Mouse (Mus musculus) lung, postnatal 0 days (tissue): Measurements from ENCODE around the gene Npas3. TPM values are rescaled to one million over a fixed set of nuclear protein-coding genes. Genes with fewer than 3 reads are reported as not detected.

Source experiments
- ATAC-seq: fragments of 200-750 bp; cut with Nextera tagmentation; 2 replicates; pipeline ENCODE4 v1.8.0; 2017; ENCODE audit warnings: moderate library complexity
- DNase-seq: peaks from one replicate; pipeline ENCODE4 v3.0.0-alpha.2; 2016; ENCODE audit warnings: low spot score
- H3K27ac ChIP-seq: fragments of 300-500 bp; sonication (generic); 2 replicates; pipeline ENCODE4 v1.5.1; 2014; ENCODE audit warnings: antibody characterized with exemption, mild to moderate bottlenecking, low read length, mixed read lengths
- H3K27me3 ChIP-seq: fragments of 300-500 bp; sonication (generic); replicated peaks from 2 replicates; pipeline ENCODE4 v1.6.1; 2014; ENCODE audit warnings: low read length, mixed read lengths; ENCODE audit not compliant: insufficient read depth
- H3K36me3 ChIP-seq: fragments of 300-500 bp; sonication (generic); 2 replicates; pipeline ENCODE4 v1.6.1; 2014; ENCODE audit warnings: low read length, mixed read lengths; ENCODE audit not compliant: insufficient read depth
- H3K4me1 ChIP-seq: fragments of 300-500 bp; sonication (generic); 2 replicates; pipeline ENCODE4 v1.6.1; 2014; ENCODE audit warnings: antibody characterized with exemption, low read depth, low read length, mixed read lengths; ENCODE audit not compliant: insufficient read depth
- H3K4me2 ChIP-seq: fragments of 300-500 bp; sonication (generic); replicated peaks from 2 replicates; pipeline ENCODE4 v1.6.1; 2014; ENCODE audit warnings: low read depth, mild to moderate bottlenecking, low read length, moderate library complexity, mixed read lengths
- H3K4me3 ChIP-seq: fragments of 300-500 bp; sonication (generic); 2 replicates; pipeline ENCODE4 v1.5.1; 2014; ENCODE audit warnings: low read depth, low read length
- H3K9ac ChIP-seq: fragments of 300-500 bp; sonication (generic); replicated peaks from 2 replicates; pipeline ENCODE4 v1.6.1; 2014; ENCODE audit warnings: low read depth, mild to moderate bottlenecking
- H3K9me3 ChIP-seq: fragments of 300-500 bp; sonication (generic); 2 replicates; pipeline ENCODE4 v1.6.1; 2016; ENCODE audit warnings: low read length, mixed read lengths
- CTCF ChIP-seq: IDR thresholded peaks from 2 replicates; pipeline ENCODE4 v1.5.1; 2016; ENCODE audit warnings: antibody characterized with exemption, mild to moderate bottlenecking
- EP300 ChIP-seq: IDR thresholded peaks from 2 replicates; pipeline ENCODE4 v1.6.1; 2016; ENCODE audit warnings: antibody characterized with exemption, mild to moderate bottlenecking, control low read depth
- WGBS: fragments of 180-500 bp; shearing (Covaris S2); extraction: QIAGEN DNeasy Blood & Tissue Kit; methylation state at CpG from one replicate; pipeline ENCODE4 v1.1.7; 2014; 5-methylcytosine and 5-hydroxymethylcytosine counted together
- polyA plus RNA-seq: library from polyadenylated mRNA; unstranded; fragments of >200 nt; fragmentation: Nextera tagmentation; extraction: Ambion mirVana; gene quantifications from 2 replicates; pipeline ENCODE4 v1.2.1, GENCODE M21; 2015

The Npas3 gene
- polyA plus RNA-seq, 1 experiment from 2014 or later: 0.17 TPM

DNA sequence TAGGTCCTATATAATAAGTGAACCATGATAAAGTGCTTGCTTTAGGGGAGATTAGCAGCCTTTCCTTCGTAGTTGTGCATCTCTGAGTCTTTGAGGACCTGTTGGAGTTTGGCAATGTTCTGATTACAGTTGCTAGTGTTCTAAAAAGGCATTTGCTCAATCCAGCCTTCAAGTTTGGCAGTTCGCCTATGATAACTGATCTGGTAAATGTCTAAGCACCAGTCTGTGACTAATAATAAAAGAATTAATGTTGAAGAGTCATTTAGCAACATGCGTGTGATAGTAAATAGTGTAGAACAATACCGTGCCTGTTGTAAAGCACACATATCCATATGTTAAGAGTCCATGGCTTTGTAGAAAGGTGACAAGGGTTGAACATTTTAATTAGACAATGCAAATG is 173.2 kb downstream of the Npas3 start:
- H3K4me3 ChIP-seq: no peak overlapping the region
- ATAC-seq: 0 out of 2 replicates have a peak, but pooled peaks have one; percentile 19
- peak; percentile 44 for DNase-seq
- no peaks in the 10 kb centered on the region for H3K36me3 ChIP-seq
- no peak overlapping the region for H3K9ac ChIP-seq
- H3K4me1 ChIP-seq: no peaks in the 10 kb centered on the region
- no peaks in the 10 kb centered on the region for H3K27me3 ChIP-seq
- TF ChIP-seq CTCF (no peak), EP300 (no peak)
- H3K27ac ChIP-seq: no peak overlapping the region
- no peaks in the 10 kb centered on the region for H3K9me3 ChIP-seq
- no peak overlapping the region for H3K4me2 ChIP-seq
- WGBS: 72% methylated on average over 4 of the region's 4 CpGs

DNA sequence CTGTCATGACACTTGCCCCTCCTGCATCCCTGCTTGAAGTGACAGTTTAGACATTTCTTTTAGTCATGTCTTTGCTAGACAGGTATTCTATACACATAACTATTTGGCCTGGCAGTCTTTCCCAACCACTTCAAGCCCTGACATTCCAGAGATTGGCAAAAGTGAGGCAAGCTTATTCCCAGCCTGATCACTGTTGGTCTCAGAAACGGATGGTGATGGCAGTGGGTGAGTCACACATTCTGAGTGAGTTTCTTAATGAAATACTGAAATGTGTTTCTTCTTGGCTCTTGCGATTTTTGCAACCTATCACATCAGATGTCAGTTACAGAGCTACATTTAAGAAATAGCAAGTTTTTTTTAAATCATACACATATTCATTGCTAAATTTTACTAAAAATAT is 175.2 kb downstream of the Npas3 start:
- Histone ChIP-seq H3K9me3 (no peaks in the 10 kb centered on the region), H3K27me3 (no peaks in the 10 kb centered on the region), H3K4me2 (no peak overlapping the region), H3K4me1 (no peaks in the 10 kb centered on the region), H3K27ac (no peak overlapping the region), H3K36me3 (no peaks in the 10 kb centered on the region), H3K4me3 (no peak overlapping the region), H3K9ac (no peak overlapping the region)
- WGBS: 63% methylated on average over 2 of the region's 2 CpGs
- DNase-seq (no peak), ATAC-seq (no peak)
- TF ChIP-seq CTCF (no peak), EP300 (no peak)

DNA sequence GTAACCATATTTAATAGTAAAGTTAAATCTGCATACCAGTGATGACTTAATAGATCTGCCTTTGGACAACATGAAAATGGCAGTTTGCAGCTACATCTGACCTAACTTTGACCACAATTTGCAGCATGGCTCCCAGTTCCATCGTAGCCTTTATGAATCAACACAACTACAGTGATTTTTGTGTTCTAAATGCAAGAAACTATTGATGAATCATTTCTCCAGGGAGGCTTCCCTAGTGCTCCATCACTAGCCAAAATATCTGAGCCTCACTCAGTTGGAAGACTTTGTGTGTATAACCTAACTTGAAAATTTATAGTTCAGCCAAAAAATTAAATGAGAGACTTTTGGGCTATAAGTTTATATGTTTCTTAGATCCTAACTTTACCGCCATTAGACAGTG is 177.5 kb downstream of the Npas3 start:
- no peak overlapping the region for H3K27ac ChIP-seq
- no peaks in the 10 kb centered on the region for H3K36me3 ChIP-seq
- ATAC-seq (no peak), DNase-seq (no peak)
- 88% methylated on average over 2 of the region's 2 CpGs for WGBS
- no peaks in the 10 kb centered on the region for H3K4me1 ChIP-seq
- no peaks in the 10 kb centered on the region for H3K9me3 ChIP-seq
- H3K27me3 ChIP-seq: no peaks in the 10 kb centered on the region
- no peak overlapping the region for H3K4me2 ChIP-seq
- H3K9ac ChIP-seq: no peak overlapping the region
- TF ChIP-seq CTCF (no peak), EP300 (no peak)
- H3K4me3 ChIP-seq: no peak overlapping the region

DNA sequence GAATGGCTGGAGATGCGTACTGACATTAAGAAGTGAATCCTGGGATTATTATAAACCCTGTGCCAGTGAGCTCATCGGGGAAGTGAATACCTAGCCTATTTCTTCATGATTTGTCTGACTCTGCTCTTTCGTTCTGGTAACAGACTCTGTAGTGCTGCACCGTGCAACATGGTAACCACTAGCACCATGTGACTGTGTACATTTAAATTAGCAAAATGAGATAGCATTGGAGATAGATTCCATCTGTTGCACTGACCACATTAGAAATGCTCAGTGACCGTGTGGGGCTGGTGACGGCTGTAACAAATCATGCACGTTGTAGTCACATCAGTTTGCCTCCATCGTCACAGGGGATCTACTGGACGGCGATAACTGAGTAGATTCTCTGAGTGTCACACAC is 178.7 kb downstream of the Npas3 start:
- WGBS: 62% methylated on average over 10 of the region's 10 CpGs
- TF ChIP-seq CTCF: no peak
- TF ChIP-seq EP300: no peak
- Histone ChIP-seq H3K9ac (no peak overlapping the region), H3K4me1 (no peaks in the 10 kb centered on the region), H3K27ac (no peak overlapping the region), H3K4me3 (no peak overlapping the region), H3K27me3 (no peaks in the 10 kb centered on the region), H3K9me3 (no peaks in the 10 kb centered on the region), H3K36me3 (no peaks in the 10 kb centered on the region), H3K4me2 (no peak overlapping the region)
- DNase-seq (no peak), ATAC-seq (no peak)

DNA sequence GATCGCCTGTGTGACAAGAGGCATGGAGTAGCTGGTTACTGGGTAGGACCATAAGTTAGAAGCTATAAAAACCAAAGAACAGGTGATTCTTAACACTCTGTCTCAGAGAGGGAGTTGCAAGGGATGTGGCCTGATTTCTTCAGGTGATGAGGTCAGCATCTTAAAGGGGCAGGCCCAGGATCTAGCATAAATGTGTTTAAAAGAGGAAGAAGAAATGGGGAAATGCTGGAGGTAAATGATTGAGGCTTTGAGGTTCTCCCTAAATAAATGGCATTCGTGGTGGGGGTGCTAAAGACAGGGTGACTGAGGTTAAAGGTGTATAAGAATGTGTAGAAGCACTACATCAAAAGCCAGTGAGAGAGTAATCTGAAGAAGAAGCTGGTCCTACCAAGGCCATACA is 193.6 kb downstream of the Npas3 start:
- no peak overlapping the region for H3K27ac ChIP-seq
- DNase-seq (no peak), ATAC-seq (no peak)
- H3K36me3 ChIP-seq: no peaks in the 10 kb centered on the region
- no peaks in the 10 kb centered on the region for H3K27me3 ChIP-seq
- 51% methylated on average over 2 of the region's 2 CpGs for WGBS
- no peak overlapping the region for H3K4me2 ChIP-seq
- H3K4me3 ChIP-seq: no peak overlapping the region
- no peaks in the 10 kb centered on the region for H3K9me3 ChIP-seq
- H3K4me1 ChIP-seq: no peaks in the 10 kb centered on the region
- H3K9ac ChIP-seq: no peak overlapping the region
- TF ChIP-seq EP300 (no peak), CTCF (no peak)

DNA sequence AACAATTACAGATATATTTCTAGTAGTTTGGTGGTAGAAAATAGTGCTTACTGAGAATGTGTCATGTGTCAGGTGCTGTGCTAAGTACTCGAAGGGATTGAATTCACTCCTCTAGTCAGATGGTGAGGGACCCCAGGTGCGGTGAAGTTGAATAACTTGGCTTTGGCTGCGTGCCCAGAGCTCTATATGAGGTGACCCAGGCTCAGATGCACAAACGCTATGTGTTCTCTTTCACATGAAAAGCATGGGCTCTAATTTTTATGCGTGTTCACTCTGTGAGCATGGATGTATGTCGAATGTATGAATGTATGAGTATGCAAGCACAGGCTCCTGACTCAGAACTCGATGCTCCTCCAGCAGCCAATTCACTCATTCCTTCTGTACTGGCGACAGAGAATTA is 199.0 kb downstream of the Npas3 start:
- H3K4me3 ChIP-seq: no peak overlapping the region
- H3K9me3 ChIP-seq: no peaks in the 10 kb centered on the region
- H3K4me2 ChIP-seq: no peak overlapping the region
- no peak overlapping the region for H3K27ac ChIP-seq
- no peak for TF ChIP-seq EP300
- no peak for TF ChIP-seq CTCF
- no peak overlapping the region for H3K9ac ChIP-seq
- H3K27me3 ChIP-seq: no peaks in the 10 kb centered on the region
- 56% methylated on average over 8 of the region's 8 CpGs for WGBS
- ATAC-seq (no peak), DNase-seq (no peak)
- no peaks in the 10 kb centered on the region for H3K4me1 ChIP-seq
- H3K36me3 ChIP-seq: no peaks in the 10 kb centered on the region

DNA sequence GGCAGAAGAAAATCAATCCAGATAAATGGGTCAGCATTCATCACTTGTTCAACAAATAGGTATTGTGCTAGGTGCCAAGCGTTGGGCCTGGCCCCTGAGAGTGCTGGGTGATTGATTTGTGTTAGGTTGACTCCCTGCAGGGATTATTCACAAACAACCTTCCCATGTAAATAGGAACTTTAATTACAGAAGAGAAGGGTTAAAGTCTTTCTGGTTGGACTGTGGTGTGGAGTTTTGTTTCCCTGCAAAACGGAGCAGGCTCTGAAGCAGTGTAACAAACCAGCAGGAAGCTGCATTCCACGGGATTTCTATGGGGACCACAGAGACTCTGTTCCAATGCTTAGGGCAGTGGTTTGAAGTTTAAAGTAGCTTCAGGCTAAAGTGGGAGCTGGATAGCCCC is 199.6 kb downstream of the Npas3 start:
- H3K4me1 ChIP-seq: no peaks in the 10 kb centered on the region
- H3K4me2 ChIP-seq: no peak overlapping the region
- ATAC-seq (no peak), DNase-seq (no peak)
- no peaks in the 10 kb centered on the region for H3K9me3 ChIP-seq
- no peaks in the 10 kb centered on the region for H3K27me3 ChIP-seq
- no peaks in the 10 kb centered on the region for H3K36me3 ChIP-seq
- 25% methylated on average over 3 of the region's 3 CpGs for WGBS
- H3K4me3 ChIP-seq: no peak overlapping the region
- no peak overlapping the region for H3K9ac ChIP-seq
- H3K27ac ChIP-seq: no peak overlapping the region
- TF ChIP-seq EP300: no peak
- TF ChIP-seq CTCF: no peak
